Mouse (Mus musculus): ENCODE measurements around the gene Idh3a.

- no peak for TF ChIP-seq CTCF (IDR thresholded peaks at IDR 0.05; ENCODE audit: low read depth, low read length)
- TF ChIP-seq POLR2A (IDR thresholded peaks at IDR 0.05; ENCODE audit: insufficient read depth, low read length) = no peak
- TF ChIP-seq EP300 (IDR thresholded peaks at IDR 0.05; ENCODE audit: insufficient read depth, low read depth, low read length) = no peak
Measured at GRCm38 (mm10) chr9:54596752-54597465, 10.8 kb downstream of the Idh3a start.
